Mouse (Mus musculus) kidney, postnatal 0 days (tissue): ENCODE measurements at regions not wholly inside any gene's neighbourhood (a gene's known extent, or its start where the extent isn't known, plus 50 kb on each side); places are given as distances from the start of the nearest gene placed in this dataset.

Source experiments
- ATAC-seq: fragments of 200-750 bp; cut with Nextera tagmentation; replicated peaks from 2 replicates; pipeline ENCODE4 v1.8.0; 2017; ENCODE audit warnings: low read depth, moderate number of reproducible peaks, moderate TSS enrichment, moderate library complexity; ENCODE audit not compliant: low FRiP score
- DNase-seq: peaks from one replicate; pipeline ENCODE4 v3.0.0-alpha.2; 2016; ENCODE audit warnings: low spot score
- H3K27ac ChIP-seq: fragments of 300-500 bp; sonication (generic); 2 replicates; pipeline ENCODE4 v1.5.1; 2014; ENCODE audit warnings: mild to moderate bottlenecking
- H3K27me3 ChIP-seq: fragments of 300-500 bp; sonication (generic); 2 replicates; pipeline ENCODE4 v1.6.1; 2014; ENCODE audit warnings: low read length, mixed read lengths; ENCODE audit not compliant: insufficient read depth
- H3K36me3 ChIP-seq: fragments of 300-500 bp; sonication (generic); 2 replicates; pipeline ENCODE4 v1.6.1; 2014; ENCODE audit warnings: low read length, mixed read lengths; ENCODE audit not compliant: insufficient read depth
- H3K4me1 ChIP-seq: fragments of 300-500 bp; sonication (generic); replicated peaks from 2 replicates; pipeline ENCODE4 v1.6.1; 2014; ENCODE audit warnings: antibody characterized with exemption, low read length, mixed read lengths; ENCODE audit not compliant: insufficient read depth
- H3K4me2 ChIP-seq: fragments of 300-500 bp; sonication (generic); 2 replicates; pipeline ENCODE4 v1.6.1; 2014; ENCODE audit warnings: mild to moderate bottlenecking, low read length, moderate library complexity, mixed read lengths
- H3K4me3 ChIP-seq: fragments of 300-500 bp; sonication (generic); replicated peaks from 2 replicates; pipeline ENCODE4 v1.5.1; 2014; ENCODE audit warnings: low read depth, low read length
- H3K9ac ChIP-seq: fragments of 300-500 bp; sonication (generic); 2 replicates; pipeline ENCODE4 v1.6.1; 2014; ENCODE audit warnings: low read depth, low read length
- H3K9me3 ChIP-seq: fragments of 300-500 bp; sonication (generic); replicated peaks from 2 replicates; pipeline ENCODE4 v1.6.1; 2016; ENCODE audit warnings: low read length, inconsistent platforms, mixed read lengths
- CTCF ChIP-seq: IDR thresholded peaks from 2 replicates; pipeline ENCODE4 v1.5.1; 2016; ENCODE audit warnings: antibody characterized with exemption, low read depth, mild to moderate bottlenecking, moderate library complexity
- WGBS: fragments of 180-500 bp; shearing (Covaris S2); extraction: QIAGEN DNeasy Blood & Tissue Kit; methylation state at CpG from one replicate; pipeline ENCODE4 v1.1.7; 2014; 5-methylcytosine and 5-hydroxymethylcytosine counted together

DNA sequence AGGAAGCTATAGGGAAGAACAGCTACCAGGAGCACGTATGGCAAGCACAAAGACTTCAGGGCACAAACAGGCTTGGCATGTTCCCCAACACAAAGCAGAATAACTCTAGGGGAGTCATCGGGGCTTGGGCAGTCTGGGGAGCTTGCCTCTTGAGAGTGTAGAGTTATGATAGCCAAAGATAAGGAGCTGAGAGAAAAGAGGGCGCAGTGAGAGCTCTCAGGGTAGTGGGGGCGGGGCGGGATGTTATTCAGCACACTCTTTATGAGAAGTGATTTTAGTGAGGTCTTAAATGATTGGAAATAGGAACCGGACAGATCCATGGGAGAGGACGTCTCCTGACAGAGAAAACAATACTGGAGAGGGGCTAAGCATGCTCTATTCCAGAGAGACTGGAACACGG lies 466.4 kb upstream of the Smim15 start:
- WGBS, result 77% methylated on average over 8 of the region's 8 CpGs
- H3K36me3 ChIP-seq, result no peaks in the 10 kb centered on the region
- TF ChIP-seq CTCF, result no peak
- H3K4me2 ChIP-seq, result no peak overlapping the region
- H3K4me1 ChIP-seq, result no peaks in the 10 kb centered on the region
- DNase-seq (no peak), ATAC-seq (no peak)
- no peak overlapping the region for H3K9ac ChIP-seq
- no peaks in the 10 kb centered on the region for H3K27me3 ChIP-seq
- H3K9me3 ChIP-seq, result no peaks in the 10 kb centered on the region
- H3K27ac ChIP-seq, result no peak overlapping the region
- no peak overlapping the region for H3K4me3 ChIP-seq

DNA sequence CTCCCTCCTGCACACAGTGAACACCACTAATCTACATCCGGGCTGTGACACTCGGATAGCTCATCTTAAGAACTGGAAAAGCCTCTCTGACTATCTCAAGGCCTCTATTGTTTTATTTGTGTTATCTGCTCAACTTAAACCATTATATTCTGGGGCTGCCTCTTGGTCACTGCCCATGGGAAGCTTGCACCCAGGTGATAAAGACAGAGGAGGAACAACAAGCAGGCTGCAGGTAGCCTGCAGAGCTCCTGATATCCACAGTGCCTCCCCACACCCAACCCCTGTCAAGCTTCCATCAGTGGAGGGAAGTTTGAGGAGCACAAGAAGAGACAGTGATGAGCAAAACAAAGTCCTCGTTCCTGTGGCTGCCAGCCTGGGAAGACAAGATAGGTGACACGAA lies 467.0 kb upstream of the Smim15 start:
- DNase-seq, result no peak
- WGBS, result 75% methylated on average over 4 of the region's 4 CpGs

DNA sequence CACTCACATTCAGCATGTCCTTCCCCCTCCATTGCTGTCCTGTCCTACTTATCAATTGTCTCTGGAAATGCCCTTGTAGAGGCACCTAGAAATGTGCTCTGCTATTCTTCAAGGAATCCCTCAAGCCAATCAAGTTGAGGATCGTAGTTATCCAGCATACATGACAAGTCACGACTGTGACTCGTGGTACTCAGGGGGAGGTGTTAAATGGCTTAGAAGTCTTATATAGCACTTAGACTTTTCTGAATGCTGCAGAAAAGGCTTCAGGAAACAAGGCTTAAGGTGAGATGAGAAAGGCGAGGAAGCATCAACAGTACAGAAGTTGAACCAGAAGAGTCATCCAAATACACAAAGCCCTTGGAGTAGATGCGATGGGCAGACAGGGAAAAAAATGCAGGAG lies 467.5 kb upstream of the Smim15 start:
- WGBS, result 90% methylated on average over 5 of the region's 5 CpGs
- Histone ChIP-seq H3K4me3 (no peak overlapping the region), H3K27ac (no peak overlapping the region), H3K9me3 (no peaks in the 10 kb centered on the region), H3K36me3 (no peaks in the 10 kb centered on the region), H3K27me3 (no peaks in the 10 kb centered on the region), H3K9ac (no peak overlapping the region), H3K4me1 (no peaks in the 10 kb centered on the region), H3K4me2 (no peak overlapping the region)
- TF ChIP-seq CTCF, result no peak
- DNase-seq (no peak), ATAC-seq (no peak)

More for the DNA sequence above, 467.0 kb upstream of the Smim15 start:
- H3K9me3 ChIP-seq, result no peaks in the 10 kb centered on the region
- ATAC-seq, result no peak
- H3K4me2 ChIP-seq, result no peak overlapping the region
- H3K4me3 ChIP-seq, result no peak overlapping the region
- no peaks in the 10 kb centered on the region for H3K36me3 ChIP-seq
- no peaks in the 10 kb centered on the region for H3K4me1 ChIP-seq
- no peak overlapping the region for H3K27ac ChIP-seq
- H3K27me3 ChIP-seq, result no peaks in the 10 kb centered on the region
- no peak for TF ChIP-seq CTCF
- H3K9ac ChIP-seq, result no peak overlapping the region

DNA sequence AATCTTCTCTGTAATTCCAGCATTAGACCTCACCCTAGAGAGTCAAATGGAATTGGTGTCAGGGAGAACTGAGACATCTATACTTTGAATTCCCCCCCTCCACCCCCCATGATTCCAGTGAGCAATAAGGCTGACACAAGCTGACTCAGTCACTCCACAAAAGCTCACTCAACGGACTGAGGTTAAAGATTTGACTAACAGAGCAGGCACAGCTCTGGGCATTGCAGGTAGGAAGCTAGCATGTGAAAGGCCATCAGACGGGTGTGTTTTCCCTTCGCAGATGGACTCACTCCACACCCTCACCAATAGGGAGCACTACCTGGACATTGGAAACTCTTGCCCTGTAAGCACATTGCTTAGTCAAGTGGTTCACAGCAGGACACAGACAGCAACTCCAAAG lies 469.2 kb upstream of the Smim15 start:
- no peak for TF ChIP-seq CTCF
- Histone ChIP-seq H3K36me3 (no peaks in the 10 kb centered on the region), H3K4me2 (no peak overlapping the region), H3K4me1 (no peaks in the 10 kb centered on the region), H3K4me3 (no peak overlapping the region), H3K9me3 (no peaks in the 10 kb centered on the region), H3K9ac (no peak overlapping the region), H3K27me3 (no peaks in the 10 kb centered on the region), H3K27ac (no peak overlapping the region)
- WGBS, result 89% methylated on average over 3 of the region's 3 CpGs
- no peak for ATAC-seq
- no peak for DNase-seq

DNA sequence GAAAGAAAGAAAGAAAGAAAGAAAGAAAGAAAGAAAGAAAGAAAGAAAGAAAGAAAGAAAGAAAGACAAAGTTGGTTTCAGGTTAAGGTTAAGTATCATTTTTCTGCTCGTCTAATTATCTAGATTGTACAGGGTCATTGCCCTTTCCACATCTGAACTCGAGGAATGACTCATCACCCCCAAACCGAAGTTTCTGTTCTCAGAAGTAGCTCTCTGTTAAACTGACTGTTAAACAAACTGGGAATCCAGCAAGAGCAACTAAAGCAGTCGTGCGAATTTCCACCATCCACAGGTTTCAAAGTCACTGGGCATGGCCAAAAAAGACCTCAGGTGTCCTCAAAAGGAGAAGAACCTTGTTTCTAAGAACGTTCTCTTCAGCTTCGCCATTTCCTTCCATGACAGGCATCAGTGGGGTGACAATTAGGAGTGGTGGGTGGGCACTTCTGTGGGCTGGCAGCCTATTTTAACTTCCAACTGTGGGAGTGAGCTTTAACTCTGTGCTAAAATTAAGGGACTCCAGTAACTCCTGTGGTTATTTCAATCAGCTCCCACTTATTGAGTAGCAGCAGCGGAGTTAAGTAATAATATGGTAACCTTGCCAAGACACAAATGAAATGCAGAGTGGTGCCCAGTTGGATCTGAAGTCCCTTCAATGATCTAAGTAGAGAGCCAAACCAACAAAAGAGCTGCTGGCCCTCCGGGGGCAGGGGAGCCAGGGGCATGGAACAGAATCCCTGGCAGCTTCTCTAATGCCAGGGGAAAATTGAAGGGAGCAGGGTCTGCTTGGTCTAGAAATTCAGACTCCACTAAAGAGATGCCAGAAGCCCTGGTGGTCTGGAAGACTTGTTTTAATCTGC lies 470.5 kb upstream of the Smim15 start:
- no peak for TF ChIP-seq CTCF
- no peak overlapping the region for H3K27ac ChIP-seq
- H3K4me1 ChIP-seq, result no peaks in the 10 kb centered on the region
- no peak overlapping the region for H3K9ac ChIP-seq
- H3K36me3 ChIP-seq, result no peaks in the 10 kb centered on the region
- no peaks in the 10 kb centered on the region for H3K27me3 ChIP-seq
- 73% methylated on average over 9 of the region's 9 CpGs for WGBS
- no peak for DNase-seq
- H3K9me3 ChIP-seq, result no peaks in the 10 kb centered on the region
- no peak overlapping the region for H3K4me3 ChIP-seq
- no peak overlapping the region for H3K4me2 ChIP-seq
- no peak for ATAC-seq

DNA sequence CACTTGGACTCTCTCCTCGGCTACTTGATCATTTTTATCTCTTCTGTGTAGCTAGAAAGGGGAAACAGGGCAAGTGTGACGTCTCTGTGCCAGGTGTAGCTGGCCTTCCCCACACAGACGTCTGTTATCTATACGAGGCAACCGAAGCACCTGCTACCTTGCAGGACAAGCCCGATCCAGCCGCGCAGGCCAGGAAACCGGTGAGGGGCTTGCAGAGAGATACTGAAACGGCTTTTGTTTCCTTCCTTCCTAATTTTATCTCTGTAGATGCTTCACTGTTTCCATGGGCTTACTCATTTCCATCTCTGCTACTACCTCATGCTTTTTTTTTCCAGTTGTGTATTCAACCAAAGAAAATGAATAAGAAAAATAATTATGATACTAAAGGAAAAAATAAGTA lies 472.7 kb upstream of the Smim15 start:
- H3K4me1 ChIP-seq, result no peaks in the 10 kb centered on the region
- no peaks in the 10 kb centered on the region for H3K27me3 ChIP-seq
- H3K9me3 ChIP-seq, result no peaks in the 10 kb centered on the region
- ATAC-seq (no peak), DNase-seq (no peak)
- no peak overlapping the region for H3K27ac ChIP-seq
- no peak overlapping the region for H3K9ac ChIP-seq
- no peaks in the 10 kb centered on the region for H3K36me3 ChIP-seq
- no peak for TF ChIP-seq CTCF
- H3K4me3 ChIP-seq, result no peak overlapping the region
- whole genome bisulfite sequencing, result 76% methylated on average over 10 of the region's 10 CpGs
- H3K4me2 ChIP-seq, result no peak overlapping the region

DNA sequence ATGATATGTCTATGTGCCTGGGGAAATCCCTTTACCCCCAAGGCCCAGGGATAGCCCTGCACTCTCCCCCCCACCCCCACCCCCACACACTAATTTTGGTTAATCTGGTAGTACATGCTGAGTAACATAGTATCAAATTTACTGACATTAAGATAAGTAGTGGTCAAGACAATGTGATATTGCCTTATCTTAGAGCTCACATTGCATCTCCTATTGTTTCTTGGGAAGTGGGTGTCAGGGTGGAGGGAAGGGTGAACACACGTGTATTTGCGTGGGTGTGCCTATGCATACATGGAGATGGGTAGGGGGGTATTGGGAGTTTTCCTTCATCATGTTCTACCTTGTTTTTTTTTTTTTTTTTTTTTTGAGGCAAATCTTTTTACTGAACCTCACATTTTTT lies 474.8 kb upstream of the Smim15 start:
- ATAC-seq, result no peak
- no peak overlapping the region for H3K4me3 ChIP-seq
- no peak for DNase-seq
- no peaks in the 10 kb centered on the region for H3K4me1 ChIP-seq
- H3K4me2 ChIP-seq, result no peak overlapping the region
- H3K27ac ChIP-seq, result no peak overlapping the region
- 67% methylated on average over 2 of the region's 2 CpGs for WGBS
- no peak overlapping the region for H3K9ac ChIP-seq
- no peaks in the 10 kb centered on the region for H3K9me3 ChIP-seq
- H3K27me3 ChIP-seq, result no peaks in the 10 kb centered on the region
- H3K36me3 ChIP-seq, result no peaks in the 10 kb centered on the region
- TF ChIP-seq CTCF, result no peak
